Mouse (Mus musculus) G1E-ER4 (cell line): Measurements from ENCODE around the gene Gabre. TPM values are rescaled to one million over a fixed set of nuclear protein-coding genes. Genes with fewer than 3 reads are reported as not detected.

ENCODE experiments used
- GATA1 ChIP-seq: IDR thresholded peaks from one replicate; pipeline ENCODE4 v1.8.0; 2012; ENCODE audit warnings: low read length, inconsistent platforms
- polyA plus RNA-seq: library from polyadenylated mRNA; stranded (reverse); fragments of >175 nt; gene quantifications from 2 replicates; pipeline ENCODE4 v1.2.3, GENCODE M21; 2012

Gene Gabre
- not detected in 2 replicates for polyA plus RNA-seq

- TF ChIP-seq GATA1 = no peak
Observed at GRCm38 (mm10) chrX:72274659-72275371, at the start of gene Gabre. Gene Gabre, minus strand, starts transcription at chrX:72274803.

- no peak for TF ChIP-seq GATA1
Observed at GRCm38 (mm10) chrX:72297812-72298211, 23.2 kb upstream of the Gabre start.

- no peak for TF ChIP-seq GATA1
Observed at GRCm38 (mm10) chrX:72275372-72275663, 715 bp upstream of the Gabre start.

- no peak for TF ChIP-seq GATA1
Observed at GRCm38 (mm10) chrX:72273966-72274658, 491 bp downstream of the Gabre start.

- no peak for TF ChIP-seq GATA1
Observed at GRCm38 (mm10) chrX:72270637-72271036, 4.0 kb downstream of the Gabre start.

GRCm38 (mm10) chrX:72221717-72222116 is 52.9 kb downstream of the Gabre start, which contains the start of gene Magea4:
Gene Magea4, plus strand, starts transcription at chrX:72222017.
- no peak for TF ChIP-seq GATA1

Other genes with a start within 250 kb of the Gabre start
- not detected in 2 replicates for gene Magea4, start 52.8 kb downstream of the Gabre start, polyA plus RNA-seq
- gene Magea10, start 112.1 kb upstream of the Gabre start, polyA plus RNA-seq = not detected in 2 replicates